Mouse (Mus musculus): ENCODE data around the gene Stim1.

Gene Stim1

GRCm38 (mm10) chr7:102302471-102302870 lies 34.9 kb downstream of the Stim1 start:
- DNase-seq (ENCODE audit: low spot score), result no peak

- no peak for DNase-seq (ENCODE audit: low spot score)
Observed at GRCm38 (mm10) chr7:102305596-102305995, 38.0 kb downstream of the Stim1 start.

GRCm38 (mm10) chr7:102310266-102310665 lies 42.7 kb downstream of the Stim1 start:
- no peak for DNase-seq (ENCODE audit: low spot score)

- no peak for DNase-seq (ENCODE audit: low spot score)
Observed at GRCm38 (mm10) chr7:102310821-102311220, 43.2 kb downstream of the Stim1 start.

- DNase-seq (ENCODE audit: low spot score), result no peak
Observed at GRCm38 (mm10) chr7:102312840-102313534, 45.4 kb downstream of the Stim1 start.

- DNase-seq (ENCODE audit: low spot score), result no peak
Observed at GRCm38 (mm10) chr7:102313535-102313863, 45.9 kb downstream of the Stim1 start.

GRCm38 (mm10) chr7:102314107-102314506 lies 46.5 kb downstream of the Stim1 start:
- no peak for DNase-seq (ENCODE audit: low spot score)

GRCm38 (mm10) chr7:102314908-102315307 lies 47.3 kb downstream of the Stim1 start:
- DNase-seq (ENCODE audit: low spot score), result no peak

GRCm38 (mm10) chr7:102315435-102315834 lies 47.8 kb downstream of the Stim1 start:
- no peak for DNase-seq (ENCODE audit: low spot score)

- no peak for DNase-seq (ENCODE audit: low spot score)
Observed at GRCm38 (mm10) chr7:102317583-102318168, 50.1 kb downstream of the Stim1 start.

- no peak for DNase-seq (ENCODE audit: low spot score)
Observed at GRCm38 (mm10) chr7:102322137-102322536, 54.5 kb downstream of the Stim1 start.

GRCm38 (mm10) chr7:102326323-102326722 lies 58.7 kb downstream of the Stim1 start:
- DNase-seq (ENCODE audit: low spot score), result no peak

GRCm38 (mm10) chr7:102330270-102330669 lies 62.7 kb downstream of the Stim1 start:
- DNase-seq (ENCODE audit: low spot score), result no peak

GRCm38 (mm10) chr7:102331476-102331875 lies 63.9 kb downstream of the Stim1 start:
- DNase-seq (ENCODE audit: low spot score), result no peak

- DNase-seq (ENCODE audit: low spot score), result no peak
Observed at GRCm38 (mm10) chr7:102333741-102334140, 66.1 kb downstream of the Stim1 start.

- no peak for DNase-seq (ENCODE audit: low spot score)
Observed at GRCm38 (mm10) chr7:102337326-102337725, 69.7 kb downstream of the Stim1 start.

GRCm38 (mm10) chr7:102337898-102338297 lies 70.3 kb downstream of the Stim1 start:
- no peak for DNase-seq (ENCODE audit: low spot score)

- DNase-seq (ENCODE audit: low spot score), result no peak
Observed at GRCm38 (mm10) chr7:102338956-102339355, 71.3 kb downstream of the Stim1 start.

GRCm38 (mm10) chr7:102345893-102346292 lies 78.3 kb downstream of the Stim1 start:
- no peak for DNase-seq (ENCODE audit: low spot score)

- DNase-seq (ENCODE audit: low spot score), result no peak
Observed at GRCm38 (mm10) chr7:102347327-102347726, 79.7 kb downstream of the Stim1 start.

GRCm38 (mm10) chr7:102348681-102349080 lies 81.1 kb downstream of the Stim1 start:
- no peak for DNase-seq (ENCODE audit: low spot score)

- no peak for DNase-seq (ENCODE audit: low spot score)
Observed at GRCm38 (mm10) chr7:102349236-102349635, 81.6 kb downstream of the Stim1 start.

GRCm38 (mm10) chr7:102353420-102353819 lies 85.8 kb downstream of the Stim1 start:
- no peak for DNase-seq (ENCODE audit: low spot score)

GRCm38 (mm10) chr7:102358124-102358523 lies 90.5 kb downstream of the Stim1 start:
- DNase-seq (ENCODE audit: low spot score), result no peak

Data from testis, postnatal 10 days (tissue).